Mouse (Mus musculus): ENCODE data around the gene Gm13889. TPM values are rescaled to one million over a fixed set of nuclear protein-coding genes. Genes with fewer than 3 reads are reported as not detected.

Gene Gm13889
- total RNA-seq, 1 experiment from 2014 or later = not detected

DNA sequence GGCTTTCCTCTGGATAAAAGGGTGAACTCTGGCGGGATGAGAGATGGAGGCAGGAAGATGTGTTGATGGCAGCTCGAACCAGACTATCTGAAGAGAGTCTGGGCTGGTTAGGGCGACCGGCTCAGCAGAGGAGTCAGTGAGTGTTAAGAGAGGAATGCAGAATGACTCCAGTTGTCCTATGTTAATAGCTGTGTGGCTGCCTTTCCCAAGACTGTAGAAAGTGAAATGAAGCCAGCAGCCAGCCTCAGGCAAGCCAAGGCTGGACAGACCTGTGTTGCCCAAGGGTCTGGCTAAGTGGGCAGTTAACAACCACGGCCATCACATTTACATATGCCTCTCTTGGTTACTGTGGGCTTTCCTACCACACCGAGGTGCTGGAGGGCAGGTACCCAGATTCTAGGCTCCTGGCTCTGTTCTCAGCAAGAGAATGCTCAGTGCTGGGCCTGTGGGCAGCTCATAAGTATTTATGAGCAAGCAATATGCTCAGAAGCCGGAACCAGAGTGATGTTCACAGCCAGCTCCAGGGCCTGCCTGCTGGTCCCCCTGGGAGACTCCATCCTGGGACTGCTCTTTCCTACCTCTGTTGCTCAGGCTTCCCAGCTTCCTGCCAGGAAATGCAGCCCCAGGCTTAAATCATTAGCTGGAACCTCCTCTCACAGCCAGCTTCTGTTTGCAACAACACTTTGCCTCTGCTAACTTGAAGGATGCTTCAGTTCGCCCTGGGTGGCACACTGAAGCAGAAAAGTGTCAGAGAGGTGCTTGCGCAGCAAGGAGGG lies 49.3 kb downstream of the Gm13889 start:
- ATAC-seq (replicated peaks; ENCODE audit: insufficient number of reproducible peaks, low FRiP score, low TSS enrichment, poor library complexity, severe bottlenecking) = no peak

DNA sequence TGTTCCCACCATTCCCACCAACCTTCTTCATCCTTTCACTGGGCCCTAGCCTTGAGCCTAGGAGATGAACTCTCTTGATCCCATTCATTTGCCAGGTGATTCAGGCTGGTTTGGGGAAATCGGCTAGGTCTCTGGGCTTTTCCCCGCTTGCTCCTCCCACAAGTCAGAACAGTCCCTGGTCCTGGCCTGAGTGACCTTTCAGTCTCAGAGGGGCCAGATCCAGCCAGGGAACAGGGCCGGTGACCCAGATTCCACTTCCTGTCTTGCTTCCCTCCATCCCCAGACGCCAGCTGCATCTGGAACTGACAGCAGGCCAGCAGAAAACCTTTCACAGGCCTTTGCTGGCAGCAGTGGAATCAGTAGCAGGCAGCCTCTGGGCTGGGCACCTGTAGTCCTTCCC lies 50.7 kb downstream of the Gm13889 start:
- ATAC-seq (replicated peaks; ENCODE audit: insufficient number of reproducible peaks, low FRiP score, low TSS enrichment, poor library complexity, severe bottlenecking) = no peak

Other genes with a start within 250 kb of the Gm13889 start
- gene Ext2, start 134.6 kb downstream of the Gm13889 start, total RNA-seq (2017) = 10.4 to 43.3 TPM (median 12.9 TPM) in 3 replicates
- gene Accs, start 107.3 kb downstream of the Gm13889 start, total RNA-seq (2017) = 8.3 to 17.9 TPM (median 17.1 TPM) in 3 replicates
- not detected in 3 replicates for gene Accsl, start 88.0 kb downstream of the Gm13889 start, total RNA-seq (2017)
- not detected in 3 replicates for gene Gm27027, start 39.2 kb upstream of the Gm13889 start, total RNA-seq (2017)
- 31.3 to 51.4 TPM (median 31.8 TPM) in 3 replicates for gene Alkbh3, start 53.6 kb upstream of the Gm13889 start, total RNA-seq (2017)
- gene Hsd17b12, start 200.8 kb upstream of the Gm13889 start, total RNA-seq (2017) = 67.9 to 97.6 TPM (median 87.9 TPM) in 3 replicates

Data from monocyte, adult 5-6 weeks (primary cell).